Mouse (Mus musculus) spleen, adult 2 months (tissue): Measurements from ENCODE around the gene Terb1. TPM values are rescaled to one million over a fixed set of nuclear protein-coding genes. Genes with fewer than 3 reads are reported as not detected.

Experiments used
- DNase-seq, 2 experiments: peaks; one replicate each; pipeline versions ENCODE4 v3.0.0 to v3.0.0-alpha.2; 2012 to 2021; ENCODE audit warnings: low spot score in 2 of 2, low read depth in 1 of 2
- H3K27ac ChIP-seq: fragments of 200-500 bp; 2 replicates; pipeline ENCODE4 v1.5.1; 2012; ENCODE audit warnings: low read length, inconsistent platforms; ENCODE audit not compliant: insufficient read depth
- H3K27me3 ChIP-seq: fragments of 200-500 bp; 2 replicates; pipeline ENCODE4 v1.6.1; 2012; ENCODE audit warnings: mild to moderate bottlenecking, moderate library complexity, low read length, inconsistent platforms; ENCODE audit not compliant: control insufficient read depth, insufficient read depth
- H3K36me3 ChIP-seq: fragments of 200-500 bp; 2 replicates; pipeline ENCODE4 v1.6.1; 2012; ENCODE audit warnings: mild to moderate bottlenecking, low read length, inconsistent platforms; ENCODE audit not compliant: control insufficient read depth, insufficient read depth
- H3K4me1 ChIP-seq: fragments of 200-500 bp; 2 replicates; pipeline ENCODE4 v1.6.1; 2011; ENCODE audit warnings: inconsistent platforms; ENCODE audit not compliant: control insufficient read depth, insufficient read depth, insufficient read length
- H3K4me3 ChIP-seq: fragments of 200-500 bp; 2 replicates; pipeline ENCODE4 v1.5.1; 2011; ENCODE audit warnings: mild to moderate bottlenecking, inconsistent platforms; ENCODE audit not compliant: insufficient read depth, insufficient read length; ENCODE audit errors: extremely low read depth
- CTCF ChIP-seq: fragments of 200-500 bp; IDR thresholded peaks from 2 replicates; pipeline ENCODE4 v1.5.1; 2011; ENCODE audit warnings: mild to moderate bottlenecking, inconsistent platforms; ENCODE audit not compliant: insufficient read depth, insufficient read length, insufficient replicate concordance; ENCODE audit errors: extremely low read depth
- POLR2A ChIP-seq: fragments of 200-500 bp; IDR thresholded peaks from 2 replicates; pipeline ENCODE4 v1.6.1; 2011; ENCODE audit warnings: low read depth, low read length, inconsistent platforms
- WGBS: fragments of 180-500 bp; shearing (Covaris S2); methylation state at CpG from one replicate; pipeline ENCODE4 v1.1.7; 2018; 5-methylcytosine and 5-hydroxymethylcytosine counted together
- polyA plus RNA-seq: library from polyadenylated mRNA; depleted of rRNA; stranded (reverse); fragments of >200 nt; gene quantifications from 2 replicates; pipeline ENCODE4 v1.2.3, GENCODE M21; 2012

The Terb1 gene
- polyA plus RNA-seq, 1 experiment: 0.23 TPM

- no peak for DNase-seq
- TF ChIP-seq POLR2A (no peak), CTCF (no peak)
- H3K36me3 ChIP-seq: no peaks in the 10 kb centered on the region
- WGBS: 58% methylated on average over 2 of the region's 2 CpGs
- H3K27ac ChIP-seq: no peak overlapping the region
- H3K27me3 ChIP-seq: no peaks in the 10 kb centered on the region
- H3K4me1 ChIP-seq: no peaks in the 10 kb centered on the region
- no peak overlapping the region for H3K4me3 ChIP-seq
Observed at GRCm38 (mm10) chr8:104467463-104467862, 42.2 kb downstream of the Terb1 start.

- H3K4me3 ChIP-seq: no peak overlapping the region
- WGBS: 93% methylated on average over 3 of the region's 3 CpGs
- no peaks in the 10 kb centered on the region; the same call in 1 of the 2 replicates for H3K27me3 ChIP-seq
- TF ChIP-seq CTCF: no peak
- no peak for TF ChIP-seq POLR2A
- H3K27ac ChIP-seq: no peak overlapping the region
- no peak for DNase-seq
- no peaks in the 10 kb centered on the region for H3K36me3 ChIP-seq
- H3K4me1 ChIP-seq: no peaks in the 10 kb centered on the region
Observed at GRCm38 (mm10) chr8:104452177-104452576, 57.5 kb downstream of the Terb1 start.

- no peaks in the 10 kb centered on the region for H3K36me3 ChIP-seq
- no peak overlapping the region for H3K4me3 ChIP-seq
- H3K27ac ChIP-seq: no peak overlapping the region
- no peaks in the 10 kb centered on the region for H3K4me1 ChIP-seq
- no peak for TF ChIP-seq CTCF
- TF ChIP-seq POLR2A: no peak
- DNase-seq: no peak
- H3K27me3 ChIP-seq: no peaks in the 10 kb centered on the region; the same call in 1 of the 2 replicates
- 81% methylated on average over 3 of the region's 3 CpGs for WGBS
Observed at GRCm38 (mm10) chr8:104448796-104449195, 60.9 kb downstream of the Terb1 start.

GRCm38 (mm10) chr8:104446016-104446415 lies 63.7 kb downstream of the Terb1 start:
- 91% methylated on average over 3 of the region's 3 CpGs for WGBS
- no peak for TF ChIP-seq CTCF
- no peak for TF ChIP-seq POLR2A
- H3K4me1 ChIP-seq: peaks cover 8% of the 10 kb centered on the region

GRCm38 (mm10) chr8:104445248-104445647 lies 64.5 kb downstream of the Terb1 start:
- H3K36me3 ChIP-seq: 0 out of 2 replicates have a peak, but pooled peaks cover 1% of the 10 kb centered on the region
- H3K4me3 ChIP-seq: no peak overlapping the region
- TF ChIP-seq POLR2A (no peak), CTCF (no peak)
- 79% methylated on average over 6 of the region's 6 CpGs for WGBS
- H3K27ac ChIP-seq: no peak overlapping the region
- no peaks in the 10 kb centered on the region; the same call in 1 of the 2 replicates for H3K27me3 ChIP-seq
- H3K4me1 ChIP-seq: peaks cover 8% of the 10 kb centered on the region
- DNase-seq: no peak

More at GRCm38 (mm10) chr8:104446016-104446415, 63.7 kb downstream of the Terb1 start:
- no peak overlapping the region for H3K27ac ChIP-seq
- DNase-seq: no peak
- H3K4me3 ChIP-seq: no peak overlapping the region
- no peaks in the 10 kb centered on the region for H3K36me3 ChIP-seq
- H3K27me3 ChIP-seq: no peaks in the 10 kb centered on the region; the same call in 1 of the 2 replicates

GRCm38 (mm10) chr8:104443125-104443679 lies 66.5 kb downstream of the Terb1 start:
- DNase-seq: no peak
- H3K27ac ChIP-seq: no peak overlapping the region
- no peak for TF ChIP-seq CTCF
- no peak for TF ChIP-seq POLR2A
- no peak overlapping the region for H3K4me3 ChIP-seq
- no peaks in the 10 kb centered on the region; the same call in 1 of the 2 replicates for H3K27me3 ChIP-seq
- H3K36me3 ChIP-seq: peaks cover 12% of the 10 kb centered on the region; the same call in 1 of the 2 replicates
- 63% methylated on average over 7 of the region's 7 CpGs for WGBS
- peaks cover 8% of the 10 kb centered on the region for H3K4me1 ChIP-seq
